Comparison of ENCODE assay signal across 25 mouse cellular contexts in genomic region chr2:79661486-79662104, GRCm38 (mm10). TPM values are rescaled to one million over a fixed set of nuclear protein-coding genes. Genes with fewer than 3 reads are reported as not detected.
DNase-seq lines count a peak whose midpoint lies in the region; ATAC-seq and TF ChIP-seq lines count a peak whose summit lies in the region.
"Had no signal": no experiment of that assay in that cellular context is flagged by ENCODE, and none has a peak within 500 bp of the region (broad histone marks: within the 10 kb centered on the region; RNA-seq: fewer than 3 reads in every experiment).

No protein-coding gene starts in this region.

- H3K4me2 ChIP-seq in forebrain, embryonic 11.5 days (ENCODE audit: low read depth, low read length, severe bottlenecking), result no peak overlapping the region
- no peak overlapping the region for H3K4me2 ChIP-seq in forebrain, postnatal 0 days (ENCODE audit: low read depth)
- H3K4me2 ChIP-seq in hindbrain, postnatal 0 days (ENCODE audit: low read depth, low read length), result no peak overlapping the region
- no peak overlapping the region for H3K4me2 ChIP-seq in hindbrain, embryonic 12.5 days (replicated peaks)
- H3K4me2 ChIP-seq in midbrain, embryonic 11.5 days, result no peak overlapping the region
- no peak overlapping the region for H3K4me2 ChIP-seq in midbrain, embryonic 14.5 days (ENCODE audit: low read length)
- H3K4me2 ChIP-seq: heart, embryonic 13.5 days; hindbrain, embryonic 13.5 days; intestine, embryonic 15.5 days had no signal

- H3K27me3 ChIP-seq in forebrain, embryonic 11.5 days (ENCODE audit: control insufficient read depth, insufficient read depth, low read length), result no peaks in the 10 kb centered on the region
- no peaks in the 10 kb centered on the region for H3K27me3 ChIP-seq in forebrain, postnatal 0 days (ENCODE audit: insufficient read depth, low read length)
- no peaks in the 10 kb centered on the region for H3K27me3 ChIP-seq in hindbrain, postnatal 0 days (ENCODE audit: insufficient read depth, low read length)
- H3K27me3 ChIP-seq in hindbrain, embryonic 12.5 days, result no peaks in the 10 kb centered on the region
- no peaks in the 10 kb centered on the region for H3K27me3 ChIP-seq in midbrain, embryonic 11.5 days (ENCODE audit: control insufficient read depth, insufficient read depth, low read length)
- no peaks in the 10 kb centered on the region for H3K27me3 ChIP-seq in midbrain, embryonic 14.5 days (ENCODE audit: control insufficient read depth, insufficient read depth, low read length)
- H3K27me3 ChIP-seq: heart, embryonic 13.5 days; hindbrain, embryonic 13.5 days; intestine, embryonic 15.5 days had no signal

- no peaks in the 10 kb centered on the region for H3K9me3 ChIP-seq in forebrain, embryonic 11.5 days (ENCODE audit: control insufficient read depth, low read length)
- H3K9me3 ChIP-seq in forebrain, postnatal 0 days (ENCODE audit: low read length), result no peaks in the 10 kb centered on the region
- H3K9me3 ChIP-seq in hindbrain, postnatal 0 days (ENCODE audit: low read length), result no peaks in the 10 kb centered on the region
- H3K9me3 ChIP-seq in hindbrain, embryonic 12.5 days (replicated peaks), result no peaks in the 10 kb centered on the region
- no peaks in the 10 kb centered on the region for H3K9me3 ChIP-seq in midbrain, embryonic 11.5 days (ENCODE audit: control insufficient read depth, low read length)
- H3K9me3 ChIP-seq in midbrain, embryonic 14.5 days (ENCODE audit: control insufficient read depth, low read length), result no peaks in the 10 kb centered on the region
- H3K9me3 ChIP-seq: embryonic facial prominence, embryonic 10.5 days; G1E; heart, embryonic 13.5 days; hindbrain, embryonic 13.5 days; intestine, embryonic 15.5 days had no signal

- no peak overlapping the region for H3K27ac ChIP-seq in forebrain, embryonic 11.5 days (ENCODE audit: low read depth, low read length)
- H3K27ac ChIP-seq in forebrain, postnatal 0 days (ENCODE audit: low read depth, low read length), result no peak overlapping the region
- no peak overlapping the region for H3K27ac ChIP-seq in hindbrain, postnatal 0 days
- no peak overlapping the region for H3K27ac ChIP-seq in hindbrain, embryonic 12.5 days
- H3K27ac ChIP-seq in midbrain, embryonic 11.5 days (ENCODE audit: low read depth, low read length), result no peak overlapping the region
- H3K27ac ChIP-seq in midbrain, embryonic 14.5 days (replicated peaks; ENCODE audit: low read depth, low read length), result no peak overlapping the region
- H3K27ac ChIP-seq: embryonic facial prominence, embryonic 10.5 days; gastrocnemius, adult 2 months; heart, embryonic 13.5 days; hindbrain, embryonic 13.5 days; intestine, embryonic 15.5 days had no signal

- H3K4me3 ChIP-seq in forebrain, embryonic 11.5 days (ENCODE audit: low read depth, low read length), result no peak overlapping the region
- no peak overlapping the region for H3K4me3 ChIP-seq in forebrain, postnatal 0 days (ENCODE audit: low read depth, low read length)
- H3K4me3 ChIP-seq in hindbrain, postnatal 0 days (ENCODE audit: low read length), result no peak overlapping the region
- no peak overlapping the region for H3K4me3 ChIP-seq in hindbrain, embryonic 12.5 days
- H3K4me3 ChIP-seq in midbrain, embryonic 11.5 days (ENCODE audit: low read depth, low read length), result no peak overlapping the region
- H3K4me3 ChIP-seq in midbrain, embryonic 14.5 days (replicated peaks; ENCODE audit: low read depth, low read length), result no peak overlapping the region
- H3K4me3 ChIP-seq: embryonic facial prominence, embryonic 10.5 days; gastrocnemius, adult 2 months; heart, embryonic 13.5 days; hindbrain, embryonic 13.5 days; intestine, embryonic 15.5 days had no signal

- no peak overlapping the region for H3K9ac ChIP-seq in forebrain, embryonic 11.5 days (ENCODE audit: low read length)
- no peak overlapping the region for H3K9ac ChIP-seq in forebrain, postnatal 0 days
- H3K9ac ChIP-seq in hindbrain, postnatal 0 days (replicated peaks; ENCODE audit: low read length), result no peak overlapping the region
- no peak overlapping the region for H3K9ac ChIP-seq in hindbrain, embryonic 12.5 days
- no peak overlapping the region for H3K9ac ChIP-seq in midbrain, embryonic 11.5 days (ENCODE audit: low read length)
- H3K9ac ChIP-seq in midbrain, embryonic 14.5 days (replicated peaks; ENCODE audit: low read length), result no peak overlapping the region
- H3K9ac ChIP-seq: heart, embryonic 13.5 days; hindbrain, embryonic 13.5 days; intestine, embryonic 15.5 days had no signal

- peak; percentile 47 for ATAC-seq in forebrain, embryonic 11.5 days (replicated peaks; ENCODE audit: low FRiP score)
- no peak for ATAC-seq in forebrain, postnatal 0 days
- no peak for ATAC-seq in hindbrain, postnatal 0 days
- ATAC-seq in hindbrain, embryonic 12.5 days (ENCODE audit: low FRiP score), result no peak
- no peak for ATAC-seq in midbrain, embryonic 11.5 days (ENCODE audit: low FRiP score)
- no peak for ATAC-seq in midbrain, embryonic 14.5 days (ENCODE audit: low FRiP score, low TSS enrichment)
- ATAC-seq: CD4-positive, CD25-positive, alpha-beta regulatory T cell, adult 4 months; intestine, embryonic 15.5 days had no signal

- 50% methylated on average over 7 of the region's 7 CpGs for WGBS in forebrain, embryonic 11.5 days
- 25% methylated on average over 7 of the region's 7 CpGs for WGBS in forebrain, postnatal 0 days
- 51% methylated on average over 7 of the region's 7 CpGs for WGBS in hindbrain, postnatal 0 days
- WGBS in hindbrain, embryonic 12.5 days, result 56% methylated on average over 7 of the region's 7 CpGs
- 59% methylated on average over 7 of the region's 7 CpGs for WGBS in midbrain, embryonic 11.5 days
- 70% methylated on average over 7 of the region's 7 CpGs for WGBS in midbrain, embryonic 14.5 days

- H3K36me3 ChIP-seq in forebrain, embryonic 11.5 days (ENCODE audit: control insufficient read depth, insufficient read depth, low read length), result no peaks in the 10 kb centered on the region
- peaks cover 39% of the 10 kb centered on the region for H3K36me3 ChIP-seq in forebrain, postnatal 0 days (ENCODE audit: insufficient read depth)
- peaks cover 34% of the 10 kb centered on the region for H3K36me3 ChIP-seq in hindbrain, postnatal 0 days (ENCODE audit: insufficient read depth, low read length)
- H3K36me3 ChIP-seq in hindbrain, embryonic 12.5 days, result peaks cover 35% of the 10 kb centered on the region
- 0 out of 2 replicates have a peak, but pooled peaks cover 2% of the 10 kb centered on the region for H3K36me3 ChIP-seq in midbrain, embryonic 11.5 days (ENCODE audit: control insufficient read depth, insufficient read depth, low read length)
- H3K36me3 ChIP-seq in midbrain, embryonic 14.5 days (ENCODE audit: control insufficient read depth, insufficient read depth, low read length), result peaks cover 33% of the 10 kb centered on the region

- H3K4me1 ChIP-seq in forebrain, embryonic 11.5 days (replicated peaks; ENCODE audit: control insufficient read depth, insufficient read depth, low read length), result 0 out of 2 replicates have a peak, but pooled peaks cover 2% of the 10 kb centered on the region
- H3K4me1 ChIP-seq in forebrain, postnatal 0 days (ENCODE audit: insufficient read depth), result no peaks in the 10 kb centered on the region
- no peaks in the 10 kb centered on the region for H3K4me1 ChIP-seq in hindbrain, postnatal 0 days (ENCODE audit: insufficient read depth, low read length)
- H3K4me1 ChIP-seq in hindbrain, embryonic 12.5 days, result no peaks in the 10 kb centered on the region
- H3K4me1 ChIP-seq in midbrain, embryonic 11.5 days (ENCODE audit: control insufficient read depth, insufficient read depth, low read length), result no peaks in the 10 kb centered on the region
- H3K4me1 ChIP-seq in midbrain, embryonic 14.5 days (ENCODE audit: control insufficient read depth, insufficient read depth, low read length), result no peaks in the 10 kb centered on the region
- H3K4me1 ChIP-seq: hindbrain, embryonic 13.5 days; intestine, embryonic 15.5 days had no signal

- no peak for DNase-seq in forebrain, embryonic 11.5 days (ENCODE audit: low spot score)
- DNase-seq in forebrain, postnatal 0 days, result no peak
- DNase-seq in hindbrain, postnatal 0 days (ENCODE audit: low spot score), result peak; percentile 23
- DNase-seq in midbrain, embryonic 11.5 days (ENCODE audit: low spot score, missing footprints), result peak; percentile 72
- DNase-seq in midbrain, embryonic 14.5 days, result no peak
- DNase-seq in retina, postnatal 1 day, result peak; percentile 7
- no peak for DNase-seq in embryo, embryonic 10 days (ENCODE audit: low spot score)
- DNase-seq: adrenal gland, postnatal 14 days; B cell, adult 2 months; cerebellum, adult 18-20 months; cerebellum, adult 9-11 months; cerebellum, postnatal 36 days; gastrocnemius, adult 2 months; gastrocnemius, postnatal 25 days; heart, postnatal 4 days had no signal

- TF ChIP-seq CTCF in forebrain, postnatal 0 days (IDR thresholded peaks at IDR 0.05; ENCODE audit: low read depth), result no peak
- no peak for TF ChIP-seq CTCF in hindbrain, postnatal 0 days (IDR thresholded peaks at IDR 0.05; ENCODE audit: low read depth)

RNA-seq across cellular contexts. Expression of gene Itprid2, which starts 26.4 kb away (rescaled TPM):
- 5.0 and 5.7 TPM in 2 replicates for polyA plus RNA-seq in forebrain, embryonic 11.5 days (2014; fragmentation: Nextera tagmentation; extraction: Ambion mirVana)
- 7.2 and 9.7 TPM in 2 replicates for total RNA-seq in forebrain, postnatal 0 days (2014; rRNA removed)
- polyA plus RNA-seq in forebrain, postnatal 0 days (2015; fragmentation: Nextera tagmentation; extraction: Ambion mirVana), result 3.0 and 3.7 TPM in 2 replicates
- total RNA-seq in hindbrain, postnatal 0 days (2014; rRNA removed), result 10.2 and 11.6 TPM in 2 replicates
- polyA plus RNA-seq in hindbrain, postnatal 0 days (2015; fragmentation: Nextera tagmentation; extraction: Ambion mirVana), result 5.9 TPM in 2 replicates
- polyA plus RNA-seq in hindbrain, embryonic 12.5 days (2016; fragmentation: Nextera tagmentation; extraction: Ambion mirVana), result 7.4 and 8.1 TPM in 2 replicates
- 5.8 and 6.1 TPM in 2 replicates for polyA plus RNA-seq in midbrain, embryonic 11.5 days (2014; fragmentation: Nextera tagmentation; extraction: Ambion mirVana)
- 2.9 and 5.1 TPM in 2 replicates for polyA plus RNA-seq in midbrain, embryonic 14.5 days (2014; fragmentation: Nextera tagmentation; extraction: Ambion mirVana)

RNA-seq across cellular contexts. Expression of gene Ppp1r1c, which starts 46.0 kb away (rescaled TPM):
- polyA plus RNA-seq in forebrain, embryonic 11.5 days (2014; fragmentation: Nextera tagmentation; extraction: Ambion mirVana), result 0.09 TPM in 1 of 2 replicates, not detected in the other
- 1.4 TPM in 1 of 2 replicates, not detected in the other for total RNA-seq in forebrain, postnatal 0 days (2014; rRNA removed)
- polyA plus RNA-seq in forebrain, postnatal 0 days (2015; fragmentation: Nextera tagmentation; extraction: Ambion mirVana), result 0.19 and 0.33 TPM in 2 replicates
- total RNA-seq in hindbrain, postnatal 0 days (2014; rRNA removed), result 2.2 and 5.8 TPM in 2 replicates
- 4.4 and 6.4 TPM in 2 replicates for polyA plus RNA-seq in hindbrain, postnatal 0 days (2015; fragmentation: Nextera tagmentation; extraction: Ambion mirVana)
- 11.2 and 19.4 TPM in 2 replicates for polyA plus RNA-seq in hindbrain, embryonic 12.5 days (2016; fragmentation: Nextera tagmentation; extraction: Ambion mirVana)
- 1.4 and 2.1 TPM in 2 replicates for polyA plus RNA-seq in midbrain, embryonic 11.5 days (2014; fragmentation: Nextera tagmentation; extraction: Ambion mirVana)
- polyA plus RNA-seq in midbrain, embryonic 14.5 days (2014; fragmentation: Nextera tagmentation; extraction: Ambion mirVana), result 4.5 and 6.7 TPM in 2 replicates
- total RNA-seq: adrenal gland, adult 18-20 months; adrenal gland, postnatal 14 days; granulocyte monocyte progenitor cell, adult 5-6 weeks; heart, postnatal 4 days had no signal
- polyA plus RNA-seq: G1E; heart, postnatal 0 days; intestine, embryonic 15.5 days had no signal

Comparison
In these comparisons a context has a peak if more than half of its experiments do, and no peak if none do; other contexts are left out.
1. DNase-seq: peak in hindbrain, postnatal 0 days (single experiment), midbrain, embryonic 11.5 days (single experiment) and retina, postnatal 1 day (single experiment); none in forebrain, embryonic 11.5 days (single experiment), forebrain, postnatal 0 days (single experiment), midbrain, embryonic 14.5 days (single experiment) and embryo, embryonic 10 days (single experiment).